Mouse (Mus musculus): ENCODE measurements around the gene Pear1. TPM values are rescaled to one million over a fixed set of nuclear protein-coding genes. Genes with fewer than 3 reads are reported as not detected.

Pear1 gene
- polyA plus RNA-seq, 1 experiment from 2014 or later = 6.7 TPM

DNA sequence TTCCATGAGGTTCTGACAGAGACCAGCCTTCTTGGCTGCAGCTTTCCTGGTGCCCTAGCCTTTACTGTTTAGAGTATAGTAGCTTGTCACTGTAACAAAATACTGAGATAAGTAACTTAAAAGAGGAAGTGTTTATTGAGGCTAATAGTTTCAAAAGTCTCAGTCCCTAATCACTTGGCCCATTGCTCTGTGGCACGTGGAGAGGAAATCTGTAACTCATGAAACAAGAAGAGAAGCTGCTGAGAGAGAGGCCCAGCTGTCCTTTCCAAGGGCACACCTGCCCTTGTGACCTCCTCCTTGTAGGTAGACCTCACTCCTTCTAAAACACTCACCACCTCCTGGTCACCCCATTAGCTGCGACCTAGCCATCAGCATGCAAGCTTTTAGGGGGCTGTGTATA lies 105.6 kb downstream of the Pear1 start:
- H3K4me1 ChIP-seq (ENCODE audit: control insufficient read depth, insufficient read depth, low read length) = no peaks in the 10 kb centered on the region
- H3K27ac ChIP-seq (ENCODE audit: low read length) = no peak overlapping the region
- WGBS = 89% methylated on average over 2 of the region's 2 CpGs
- no peaks in the 10 kb centered on the region for H3K27me3 ChIP-seq (ENCODE audit: control insufficient read depth, insufficient read depth, low read depth, low read length)
- no peaks in the 10 kb centered on the region for H3K9me3 ChIP-seq (replicated peaks; ENCODE audit: control insufficient read depth, low read length, poor library complexity, severe bottlenecking)
- H3K9ac ChIP-seq (ENCODE audit: low read depth, low read length) = no peak overlapping the region
- H3K4me3 ChIP-seq (ENCODE audit: low read depth, low read length) = no peak overlapping the region
- no peak for ATAC-seq
- H3K4me2 ChIP-seq (ENCODE audit: low read length) = no peak overlapping the region
- peaks cover 48% of the 10 kb centered on the region for H3K36me3 ChIP-seq (ENCODE audit: control insufficient read depth, insufficient read depth, low read length)

Other genes starting within 250 kb of the Pear1 start
- 26.2 and 26.5 TPM in 2 replicates for gene Arhgef11, start 206.7 kb downstream of the Pear1 start, polyA plus RNA-seq (2015; fragmentation: Nextera tagmentation; extraction: Ambion mirVana)
- 1.3 TPM in 2 replicates for gene Lrrc71, start 75.7 kb downstream of the Pear1 start, polyA plus RNA-seq (2015; fragmentation: Nextera tagmentation; extraction: Ambion mirVana)
- gene Ntrk1, start 29.1 kb downstream of the Pear1 start, polyA plus RNA-seq (2015; fragmentation: Nextera tagmentation; extraction: Ambion mirVana) = 1.3 and 1.4 TPM in 2 replicates
- gene Insrr, start 27.4 kb downstream of the Pear1 start, polyA plus RNA-seq (2015; fragmentation: Nextera tagmentation; extraction: Ambion mirVana) = 0.43 and 0.86 TPM in 2 replicates
- gene Sh2d2a, start 22.4 kb upstream of the Pear1 start, polyA plus RNA-seq (2015; fragmentation: Nextera tagmentation; extraction: Ambion mirVana) = not detected in 2 replicates
- 15.3 and 16.3 TPM in 2 replicates for gene Prcc, start 61.3 kb upstream of the Pear1 start, polyA plus RNA-seq (2015; fragmentation: Nextera tagmentation; extraction: Ambion mirVana)
- 144 and 154 TPM in 2 replicates for gene Hdgf, start 82.0 kb upstream of the Pear1 start, polyA plus RNA-seq (2015; fragmentation: Nextera tagmentation; extraction: Ambion mirVana)
- gene Mrpl24, start 95.2 kb upstream of the Pear1 start, polyA plus RNA-seq (2015; fragmentation: Nextera tagmentation; extraction: Ambion mirVana) = 47.8 and 51.6 TPM in 2 replicates
- gene Isg20l2, start 106.0 kb upstream of the Pear1 start, polyA plus RNA-seq (2015; fragmentation: Nextera tagmentation; extraction: Ambion mirVana) = 24.9 and 28.6 TPM in 2 replicates
- 20.5 and 23.2 TPM in 2 replicates for gene Rrnad1, start 106.4 kb upstream of the Pear1 start, polyA plus RNA-seq (2015; fragmentation: Nextera tagmentation; extraction: Ambion mirVana)
- gene Crabp2, start 124.4 kb upstream of the Pear1 start, polyA plus RNA-seq (2015; fragmentation: Nextera tagmentation; extraction: Ambion mirVana) = 42.5 and 44.4 TPM in 2 replicates
- gene Nes, start 146.8 kb upstream of the Pear1 start, polyA plus RNA-seq (2015; fragmentation: Nextera tagmentation; extraction: Ambion mirVana) = 14.1 and 21.8 TPM in 2 replicates
- 51.5 and 96.9 TPM in 2 replicates for gene Bcan, start 175.9 kb upstream of the Pear1 start, polyA plus RNA-seq (2015; fragmentation: Nextera tagmentation; extraction: Ambion mirVana)
- gene Hapln2, start 203.3 kb upstream of the Pear1 start, polyA plus RNA-seq (2015; fragmentation: Nextera tagmentation; extraction: Ambion mirVana) = 0.37 and 0.74 TPM in 2 replicates
- 30.4 and 35.9 TPM in 2 replicates for gene Gpatch4, start 218.8 kb upstream of the Pear1 start, polyA plus RNA-seq (2015; fragmentation: Nextera tagmentation; extraction: Ambion mirVana)
- 148 and 166 TPM in 2 replicates for gene Naxe, start 234.2 kb upstream of the Pear1 start, polyA plus RNA-seq (2015; fragmentation: Nextera tagmentation; extraction: Ambion mirVana)